Mouse (Mus musculus) layer of hippocampus, postnatal 25 days (tissue): ENCODE measurements around the gene B3galt5. TPM values are rescaled to one million over a fixed set of nuclear protein-coding genes. Genes with fewer than 3 reads are reported as not detected.
"Not testable (repeated sequence)": the region's sequence is repeated elsewhere in the genome, so short reads cannot be mapped to it uniquely, and the experiment has no call there.

Source experiments
- DNase-seq, 2 experiments: peaks; one replicate each; pipeline ENCODE4 v3.0.0; 2022; ENCODE audit warnings: mixed read lengths in 2 of 2, low spot score in 1 of 2; ENCODE audit errors: extremely low spot score in 1 of 2
- total RNA-seq, 2 experiments: library from RNA; stranded (reverse); gene quantifications; 2 replicates each; pipeline ENCODE4 v1.2.3; 2021

The B3galt5 gene
- total RNA-seq, 2 experiments from 2014 or later = 35.7 to 47.2 TPM

DNA sequence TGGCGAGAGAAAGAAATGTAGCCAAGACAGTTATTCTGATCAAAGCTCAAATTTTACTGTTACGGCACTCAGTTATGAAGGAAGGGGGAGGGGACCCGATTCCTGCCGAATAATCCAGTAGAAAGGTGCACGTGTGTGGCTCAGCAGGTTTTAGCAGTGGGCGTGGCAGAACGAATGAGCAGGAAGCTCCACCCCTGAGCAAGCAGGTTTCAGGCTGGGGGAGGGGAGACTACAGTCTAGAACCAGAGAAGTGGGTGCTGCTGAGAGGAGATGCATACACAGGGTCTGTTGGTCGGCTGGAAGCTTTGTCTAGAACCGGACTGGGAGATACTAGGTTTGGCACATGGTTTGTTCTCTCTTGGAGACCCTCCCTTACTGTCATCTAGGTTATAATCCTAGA lies 91.7 kb downstream of the B3galt5 start:
- not testable (repeated sequence) for DNase-seq

GRCm38 (mm10) chr16:96339570-96339969 lies 104.0 kb downstream of the B3galt5 start:
- DNase-seq = no peak

DNA sequence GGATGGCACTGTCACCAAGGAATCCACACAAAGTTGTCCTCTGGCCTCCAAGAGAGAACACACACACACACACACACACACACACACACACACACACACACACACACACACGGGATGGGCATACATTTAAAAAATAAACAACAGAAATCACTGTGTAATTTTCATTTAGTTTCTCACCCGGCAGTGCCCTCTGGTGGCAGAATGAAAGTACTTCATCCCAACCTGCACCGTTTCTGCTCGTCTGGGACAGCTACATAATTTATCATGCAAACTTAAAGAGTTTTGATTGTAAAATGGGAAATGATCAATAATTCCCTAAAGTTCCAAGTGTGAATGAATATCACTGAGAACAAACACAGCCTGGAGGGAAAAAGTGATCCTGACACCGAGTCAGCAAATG lies 105.7 kb downstream of the B3galt5 start:
- peak; percentile 65 to 82 for DNase-seq

DNA sequence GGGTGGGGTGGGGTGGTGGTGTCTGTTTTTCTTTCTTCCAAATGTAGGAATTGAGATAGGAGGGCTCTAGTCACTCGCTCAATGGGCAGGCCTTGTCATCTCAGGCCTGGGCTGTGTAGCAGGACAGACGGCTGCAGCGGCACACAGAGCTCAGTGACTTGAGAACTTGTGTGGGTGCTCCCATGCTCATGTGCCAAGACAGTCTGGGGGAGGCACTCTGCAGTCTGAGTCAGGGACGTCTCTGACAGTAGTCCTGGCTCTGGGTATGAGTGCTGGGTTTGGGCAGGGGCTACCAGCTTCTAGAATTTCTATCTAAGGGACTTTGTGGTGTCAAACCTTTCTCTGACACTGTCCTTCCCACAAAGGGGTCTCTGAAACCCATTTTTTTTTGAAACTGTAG lies 106.3 kb downstream of the B3galt5 start:
- no peak for DNase-seq

- peak; percentile 77 to 94 for DNase-seq
Observed at GRCm38 (mm10) chr16:96345117-96345516, 109.5 kb downstream of the B3galt5 start.

DNA sequence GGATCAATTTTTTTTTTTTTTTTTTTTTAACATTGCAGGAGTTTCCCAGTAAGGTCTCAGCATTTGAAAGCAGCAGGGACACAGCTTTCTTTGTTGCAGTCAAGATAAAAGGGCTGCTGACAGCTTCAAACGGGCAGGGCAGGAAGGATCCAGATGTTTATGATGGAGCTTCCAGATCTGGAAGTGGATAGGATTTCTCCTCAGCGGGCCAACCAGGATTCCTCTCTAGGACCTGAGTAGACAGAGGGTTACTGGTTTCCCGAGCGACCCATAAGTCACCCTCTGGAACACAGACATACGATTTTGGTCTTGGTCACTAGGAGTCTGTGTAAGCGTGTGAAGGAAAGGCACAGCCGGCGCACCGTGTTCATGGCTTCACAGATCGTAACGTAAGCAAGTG lies 112.5 kb downstream of the B3galt5 start:
- no peak for DNase-seq

DNA sequence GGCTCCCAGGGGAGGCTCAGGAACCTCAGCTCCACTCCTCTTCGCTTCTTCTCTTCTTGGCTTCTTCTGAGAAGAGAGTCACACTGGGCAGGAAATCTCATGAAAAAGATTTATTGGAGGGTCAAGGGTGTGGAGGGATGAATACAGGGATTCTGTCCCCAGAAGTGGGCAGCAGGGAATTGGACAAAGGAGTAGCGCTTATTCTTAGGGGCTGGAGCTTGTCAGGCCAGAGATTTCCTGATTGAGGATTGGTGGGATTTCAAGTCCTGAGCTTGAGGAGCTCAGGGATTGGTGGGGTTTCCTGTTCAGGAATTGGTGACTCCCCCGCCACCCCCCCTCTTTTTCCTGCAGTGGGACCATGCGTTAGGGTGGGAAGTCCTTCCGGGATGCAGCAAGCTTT lies 113.2 kb downstream of the B3galt5 start:
- no peak for DNase-seq

- DNase-seq = no peak
Observed at GRCm38 (mm10) chr16:96351520-96351919, 115.9 kb downstream of the B3galt5 start.

DNA sequence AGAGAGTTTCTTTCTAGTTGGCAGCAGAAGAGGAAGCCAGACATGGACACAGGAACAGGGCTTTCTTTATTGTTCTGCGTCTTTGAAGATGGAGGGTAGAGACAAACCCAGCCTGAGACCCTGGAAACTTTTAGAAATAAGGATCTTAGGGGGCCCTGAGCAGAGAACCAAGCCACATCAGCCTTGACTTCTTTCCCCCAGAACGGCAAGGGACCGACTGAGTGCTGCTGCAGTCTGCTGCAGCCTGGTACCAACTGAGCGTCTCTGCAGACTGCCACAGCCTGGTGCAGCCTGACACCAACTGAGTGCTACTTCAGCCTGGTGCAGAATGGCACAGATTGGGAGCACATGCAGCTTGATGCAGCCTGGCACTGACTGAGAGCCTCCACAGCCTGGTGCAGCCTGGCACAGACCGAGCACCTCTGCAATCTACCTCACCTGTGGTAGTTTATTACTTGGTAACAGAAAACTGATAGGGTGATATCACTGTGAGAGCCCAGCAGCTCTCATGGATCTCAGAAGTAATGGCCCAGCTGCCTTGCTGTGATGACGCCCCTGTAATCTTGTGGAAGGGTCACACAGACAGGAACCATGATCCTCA lies 117.8 kb downstream of the B3galt5 start:
- DNase-seq = no peak

- DNase-seq = no peak
Observed at GRCm38 (mm10) chr16:96353996-96354395, 118.4 kb downstream of the B3galt5 start.

- peak in 1 of 2 experiments; percentile 30 for DNase-seq
Observed at GRCm38 (mm10) chr16:96357903-96358302, 122.3 kb downstream of the B3galt5 start.

GRCm38 (mm10) chr16:96361305-96362124 lies 125.9 kb downstream of the B3galt5 start:
- no peak for DNase-seq

DNA sequence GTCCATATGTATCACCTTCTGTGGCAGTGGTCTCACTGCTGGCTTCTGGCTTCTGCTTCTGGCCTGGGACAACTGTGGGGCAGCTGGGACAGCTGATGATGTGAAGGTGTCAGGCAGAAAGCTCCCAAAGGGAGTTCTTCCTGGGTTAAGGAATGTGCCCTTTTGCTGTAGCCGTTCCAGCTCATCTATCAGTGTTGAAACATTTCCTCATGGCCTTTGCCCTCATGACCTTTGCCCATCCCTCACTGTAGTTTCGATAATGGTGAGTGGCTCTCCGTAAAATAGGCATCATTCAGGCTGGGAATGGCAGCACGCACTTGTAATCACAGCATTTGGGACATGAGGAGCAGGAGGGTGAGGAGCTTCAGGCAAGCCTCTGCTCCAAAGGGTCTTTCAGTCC lies 127.3 kb downstream of the B3galt5 start:
- no peak for DNase-seq

- no peak for DNase-seq
Observed at GRCm38 (mm10) chr16:96363277-96363676, 127.7 kb downstream of the B3galt5 start.

GRCm38 (mm10) chr16:96364870-96365269 lies 129.3 kb downstream of the B3galt5 start:
- no peak for DNase-seq

Other genes with a start within 250 kb of the B3galt5 start
- 10 to 100 TPM; 16.7 to 18.7 TPM for gene Psmg1, start 244.8 kb upstream of the B3galt5 start, total RNA-seq
- 100 to 1,000 TPM; 120 to 147 TPM for gene Brwd1, start 153.3 kb upstream of the B3galt5 start, total RNA-seq
- 10 to 100 TPM; 64.8 to 77.2 TPM for gene Hmgn1, start 108.1 kb upstream of the B3galt5 start, total RNA-seq
- gene Wrb, start 90.4 kb upstream of the B3galt5 start, total RNA-seq = 10 to 100 TPM; 58.1 to 75.6 TPM
- gene Lca5l, start 43.5 kb upstream of the B3galt5 start, total RNA-seq = 1 to 10 TPM; 1.5 to 2.3 TPM
- gene Sh3bgr, start 35.4 kb upstream of the B3galt5 start, total RNA-seq = 1 to 10 TPM; 2.3 to 2.7 TPM
- gene Itgb2l, start 207.8 kb downstream of the B3galt5 start, total RNA-seq = not detected
- gene Pcp4, start 231.8 kb downstream of the B3galt5 start, total RNA-seq = 100 to 1,000 TPM; 291 to 314 TPM